Mouse (Mus musculus): ENCODE results near the gene Bicdl2. TPM values are rescaled to one million over a fixed set of nuclear protein-coding genes. Genes with fewer than 3 reads are reported as not detected.

Gene Bicdl2
- total RNA-seq, 2 experiments from 2014 or later, result not detected

DNA sequence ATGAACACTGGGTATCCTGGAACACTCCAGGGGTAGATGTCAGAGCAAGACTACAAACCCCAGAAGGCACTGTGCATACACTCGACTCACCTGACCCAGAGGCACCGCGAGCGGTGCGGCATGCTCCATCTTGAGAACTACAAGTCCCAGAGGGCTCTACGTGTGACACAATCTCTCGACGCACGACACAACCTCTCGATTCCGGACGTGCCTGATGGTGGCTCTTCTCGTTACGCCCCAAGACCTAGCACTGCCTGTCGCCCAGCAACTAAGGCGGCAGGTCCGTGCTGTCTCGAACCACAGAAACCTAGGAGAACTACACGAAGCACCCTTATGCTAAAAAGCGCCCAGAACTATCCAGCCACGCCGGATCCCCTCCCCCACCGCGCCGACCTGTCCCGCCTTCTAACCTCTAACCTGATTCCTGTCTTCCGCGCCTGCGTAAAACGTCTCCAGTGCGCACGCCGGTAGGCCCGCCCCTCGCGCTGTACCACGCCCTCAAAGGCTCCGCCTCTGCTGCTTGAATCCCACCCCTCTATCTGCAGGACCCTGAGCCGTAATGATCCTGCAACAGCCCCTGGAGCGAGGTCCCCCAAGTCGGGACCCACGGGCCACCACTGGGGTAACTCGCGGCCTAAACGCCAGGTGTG is 13.2 kb downstream of the Bicdl2 start, which contains the start of the genes Hcfc1r1 and Thoc6:
Gene Hcfc1r1, plus strand, starts transcription at position 173 of the 650 bp plus-strand sequence.
Gene Thoc6, minus strand, starts transcription at position 459 of the 650 bp plus-strand sequence.
- ATAC-seq (replicated peaks; ENCODE audit: low FRiP score, poor library complexity, severe bottlenecking), result peak; percentile 90

- no peak for ATAC-seq (replicated peaks; ENCODE audit: low FRiP score, poor library complexity, severe bottlenecking)
These were observed 14.1 kb downstream of the Bicdl2 start for GRCm38 (mm10) chr17:23674271-23674952.

DNA sequence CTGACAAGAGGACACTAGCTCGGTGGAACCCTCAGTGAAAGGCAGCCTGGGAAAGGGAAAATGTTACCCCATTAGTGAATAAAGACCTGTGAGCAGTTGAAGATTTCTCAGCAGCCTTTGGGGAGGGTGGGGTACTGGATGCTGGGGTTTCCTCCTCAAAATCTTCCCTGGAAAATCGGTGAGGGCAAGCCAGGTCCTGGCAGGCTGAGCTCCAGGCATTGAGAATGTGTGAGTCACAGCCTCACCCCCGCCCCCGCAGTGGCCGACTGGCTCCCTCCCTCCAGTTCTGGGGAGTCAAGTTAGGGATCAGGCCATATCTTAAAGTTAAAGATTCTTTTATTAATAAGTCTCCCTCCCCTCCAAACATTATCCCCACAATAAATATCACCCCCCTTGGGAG is 14.8 kb downstream of the Bicdl2 start:
- ATAC-seq (replicated peaks; ENCODE audit: low FRiP score, poor library complexity, severe bottlenecking), result no peak

- ATAC-seq (replicated peaks; ENCODE audit: low FRiP score, poor library complexity, severe bottlenecking), result no peak
These were observed 15.4 kb downstream of the Bicdl2 start for GRCm38 (mm10) chr17:23675564-23676281.

- ATAC-seq (replicated peaks; ENCODE audit: low FRiP score, poor library complexity, severe bottlenecking), result no peak
These were observed 16.2 kb downstream of the Bicdl2 start for GRCm38 (mm10) chr17:23676473-23677031.

GRCm38 (mm10) chr17:23677236-23677679 is 17.0 kb downstream of the Bicdl2 start, which contains the start of gene Tnfrsf12a:
Tnfrsf12a (minus strand) TSS chr17:23677468.
- ATAC-seq (replicated peaks; ENCODE audit: low FRiP score, poor library complexity, severe bottlenecking), result peak; percentile 61

DNA sequence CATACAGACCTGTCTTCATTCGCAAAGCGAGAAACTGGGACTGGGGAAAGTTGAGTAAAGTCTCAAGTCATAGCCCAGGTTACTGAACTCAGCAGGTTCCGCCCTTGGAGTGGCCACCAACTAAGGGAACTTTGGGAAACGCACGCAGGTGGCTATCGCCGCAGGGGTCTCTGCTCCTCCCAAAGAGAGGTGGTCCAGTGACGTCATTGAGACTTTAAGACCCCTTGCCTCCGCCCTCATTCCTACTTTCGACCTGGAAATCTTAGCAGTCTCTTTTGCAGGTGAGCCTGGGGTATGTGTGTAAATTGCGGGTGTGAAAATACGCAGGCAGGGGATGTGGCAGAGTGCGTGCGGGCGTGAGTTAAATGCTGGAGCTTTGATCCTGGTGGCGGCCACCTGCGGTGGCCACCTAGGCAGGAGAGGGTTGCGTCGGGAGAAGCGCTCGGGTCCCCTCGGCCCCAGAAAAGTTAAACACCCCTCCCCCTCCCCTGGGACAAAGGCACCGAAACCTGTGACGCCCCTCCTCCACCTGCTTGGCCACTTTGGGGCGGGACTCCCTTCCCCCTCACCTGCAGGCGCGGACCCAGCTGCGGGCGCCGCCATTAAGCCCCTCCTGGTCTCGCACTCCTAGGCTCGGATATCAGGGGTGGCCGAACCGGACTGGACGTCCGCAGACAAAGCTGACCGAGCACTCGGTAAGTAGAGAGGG is 19.0 kb downstream of the Bicdl2 start, which contains the start of gene Cldn6:
Gene Cldn6, plus strand, starts transcription at position 123 of the 709 bp plus-strand sequence.
- no peak for ATAC-seq (replicated peaks; ENCODE audit: low FRiP score, poor library complexity, severe bottlenecking)

DNA sequence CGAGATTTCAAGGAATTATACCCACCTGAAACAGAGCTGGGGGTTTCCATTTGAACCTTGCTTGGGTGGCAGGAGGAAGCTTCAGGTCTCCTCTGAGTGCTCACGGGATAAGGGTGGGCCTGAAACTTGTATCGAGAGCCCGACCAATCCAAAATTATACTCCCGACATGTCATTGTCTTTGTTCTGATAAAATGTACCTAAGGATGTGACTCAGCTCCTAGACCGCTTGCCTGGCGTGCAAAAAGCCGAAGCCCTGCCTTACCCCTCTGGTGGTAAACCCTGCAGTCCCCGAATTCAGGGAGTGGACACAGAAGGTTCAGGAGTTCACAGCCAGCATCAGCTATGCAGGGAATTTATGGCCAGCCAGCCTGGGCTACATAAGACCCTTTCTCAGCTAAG is 20.0 kb downstream of the Bicdl2 start:
- ATAC-seq (replicated peaks; ENCODE audit: low FRiP score, poor library complexity, severe bottlenecking), result no peak

DNA sequence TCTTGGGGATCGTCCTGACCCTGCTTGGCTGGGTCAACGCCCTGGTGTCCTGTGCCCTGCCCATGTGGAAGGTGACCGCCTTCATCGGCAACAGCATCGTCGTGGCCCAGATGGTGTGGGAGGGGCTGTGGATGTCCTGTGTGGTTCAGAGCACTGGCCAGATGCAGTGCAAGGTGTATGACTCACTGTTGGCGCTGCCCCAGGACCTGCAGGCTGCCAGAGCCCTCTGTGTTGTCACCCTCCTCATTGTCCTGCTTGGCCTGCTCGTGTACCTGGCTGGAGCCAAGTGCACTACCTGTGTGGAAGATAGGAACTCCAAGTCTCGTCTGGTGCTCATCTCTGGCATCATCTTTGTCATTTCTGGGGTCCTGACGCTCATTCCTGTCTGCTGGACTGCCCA is 20.8 kb downstream of the Bicdl2 start:
- no peak for ATAC-seq (replicated peaks; ENCODE audit: low FRiP score, poor library complexity, severe bottlenecking)

DNA sequence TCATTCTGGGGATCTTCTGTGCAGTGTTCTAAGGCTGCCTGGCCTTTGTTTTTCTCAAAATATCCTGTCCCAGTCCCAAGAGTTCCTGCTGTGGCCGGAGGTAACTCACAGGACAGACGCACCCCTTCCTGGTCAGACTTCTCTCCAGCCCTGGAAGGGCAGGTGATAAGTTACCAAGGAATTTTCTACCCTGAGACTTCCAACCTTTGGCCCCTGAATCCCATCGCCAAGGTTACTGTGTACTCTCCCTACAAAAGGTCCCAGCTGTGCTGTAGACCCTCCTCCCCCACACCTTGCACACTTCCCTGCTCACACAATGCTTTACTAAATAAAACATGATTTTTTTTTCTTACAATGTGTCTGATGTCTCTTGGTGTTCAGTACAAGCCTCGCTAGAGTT is 21.8 kb downstream of the Bicdl2 start:
- ATAC-seq (replicated peaks; ENCODE audit: low FRiP score, poor library complexity, severe bottlenecking), result no peak

GRCm38 (mm10) chr17:23682530-23682929 is 22.2 kb downstream of the Bicdl2 start:
- no peak for ATAC-seq (replicated peaks; ENCODE audit: low FRiP score, poor library complexity, severe bottlenecking)

GRCm38 (mm10) chr17:23683226-23683625 is 22.9 kb downstream of the Bicdl2 start:
- no peak; the same call in 1 of the 2 replicates for ATAC-seq (replicated peaks; ENCODE audit: low FRiP score, poor library complexity, severe bottlenecking)

DNA sequence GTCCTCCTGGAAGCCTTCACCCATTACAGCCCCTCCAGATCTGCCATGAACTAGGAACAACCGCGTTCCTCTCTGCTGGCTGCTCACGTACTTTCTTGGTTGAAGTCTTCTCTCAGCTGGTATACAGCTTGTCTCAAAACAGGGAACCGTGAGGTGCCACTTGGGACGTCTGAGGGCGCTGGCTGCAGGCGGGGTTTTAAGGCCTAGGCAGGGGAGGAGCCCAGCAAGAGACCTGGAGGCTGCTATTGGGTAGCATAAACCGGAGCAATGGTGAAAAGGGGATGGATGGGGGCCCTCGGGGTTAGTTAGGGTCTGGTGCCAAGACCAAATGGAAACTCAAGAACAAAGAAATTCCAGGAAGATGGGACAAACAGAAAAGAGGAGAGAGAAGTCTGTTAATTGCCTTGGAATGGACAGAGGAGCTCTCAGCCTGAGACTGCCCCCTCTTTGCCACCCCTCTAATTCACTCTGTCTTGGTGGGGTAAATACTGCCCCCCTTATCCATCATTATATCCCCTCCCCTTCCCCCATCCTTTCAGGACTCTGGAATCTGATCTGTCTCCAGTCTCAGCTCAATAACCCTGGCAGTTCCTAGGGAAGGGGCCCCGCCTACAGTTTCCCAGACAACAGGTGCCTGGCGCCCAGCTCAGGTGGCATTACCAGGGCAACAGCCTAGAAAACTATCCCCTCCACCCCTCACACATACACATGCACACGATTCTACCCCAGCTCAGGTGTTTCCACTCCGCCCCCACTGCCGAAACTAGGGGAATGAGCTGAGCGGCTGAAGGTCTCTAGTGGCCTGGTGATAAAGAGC is 23.8 kb downstream of the Bicdl2 start, which contains the start of gene Cldn9:
Gene Cldn9, minus strand, starts transcription at position 171 of the 817 bp plus-strand sequence.
- ATAC-seq (replicated peaks; ENCODE audit: low FRiP score, poor library complexity, severe bottlenecking), result no peak

DNA sequence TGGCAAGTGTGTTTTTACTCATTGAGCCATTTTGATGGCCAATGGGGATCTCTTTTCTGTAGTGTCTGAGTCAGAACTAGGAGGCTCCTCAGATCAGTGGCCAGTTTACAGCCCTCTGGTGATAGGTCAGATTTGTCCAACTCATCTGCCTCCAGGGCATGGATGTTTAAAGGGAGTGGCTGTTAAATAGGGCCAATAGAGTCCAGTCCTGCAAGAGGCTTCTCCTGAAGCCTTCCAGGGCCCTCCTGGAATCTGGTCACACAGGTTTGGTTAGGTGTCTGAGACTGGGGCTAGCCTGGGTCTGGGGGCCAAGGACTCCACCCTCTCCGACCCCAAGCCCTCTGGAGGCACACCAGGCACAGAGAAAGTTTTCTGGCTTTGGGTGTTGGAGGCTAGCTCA is 34.2 kb downstream of the Bicdl2 start:
- ATAC-seq (replicated peaks; ENCODE audit: low FRiP score, poor library complexity, severe bottlenecking), result no peak

- ATAC-seq (replicated peaks; ENCODE audit: low FRiP score, poor library complexity, severe bottlenecking), result no peak
These were observed 35.5 kb downstream of the Bicdl2 start for GRCm38 (mm10) chr17:23695801-23696200.

DNA sequence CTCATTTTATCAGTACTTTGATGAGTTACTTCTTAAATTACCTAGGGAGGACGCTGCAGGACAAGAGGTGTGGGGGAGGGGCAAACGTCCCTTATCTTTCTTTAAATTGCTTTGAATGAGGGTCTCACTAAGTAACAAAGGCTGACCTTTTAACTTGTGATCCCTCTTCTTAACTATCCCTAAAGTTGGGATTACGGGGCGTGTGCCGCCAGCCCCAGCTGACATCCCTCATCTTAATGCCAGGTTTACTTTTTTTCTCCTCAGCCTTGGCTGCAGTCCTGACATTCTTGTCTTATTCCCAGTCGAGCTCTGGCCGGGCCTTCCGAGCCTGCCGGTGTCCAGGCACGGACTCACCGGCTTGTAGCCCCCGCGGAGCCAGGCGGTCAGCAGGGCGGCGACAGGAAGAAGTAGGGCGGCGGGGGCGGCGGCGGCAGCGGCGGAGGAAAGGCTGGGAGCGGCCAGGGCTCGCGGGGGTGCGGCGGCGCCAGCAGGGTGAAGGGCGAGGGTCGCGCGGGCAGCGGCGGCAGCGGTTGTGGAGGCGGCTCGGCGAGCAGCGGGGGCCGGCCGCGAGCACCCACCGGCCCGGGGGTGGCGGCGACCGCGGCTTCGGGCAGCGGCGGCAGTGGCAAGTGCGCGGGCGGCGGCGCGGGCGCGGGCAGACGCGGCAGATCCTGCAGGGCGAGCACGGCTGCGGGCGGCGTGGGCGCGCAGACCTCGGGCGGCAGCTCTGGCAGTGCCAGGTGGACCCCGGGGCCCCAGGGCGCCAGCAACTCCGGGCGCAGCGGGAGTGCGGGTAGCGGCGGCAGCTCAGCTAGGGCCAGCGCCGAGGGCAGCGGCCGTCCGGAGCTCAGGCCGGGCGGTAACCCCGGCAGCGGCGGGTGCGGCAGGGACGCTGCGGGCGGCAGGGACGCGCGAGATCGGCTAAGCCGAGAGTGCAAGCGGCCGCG is 39.1 kb downstream of the Bicdl2 start:
- ATAC-seq (replicated peaks; ENCODE audit: low FRiP score, poor library complexity, severe bottlenecking), result peak; percentile 46; the same call in 1 of the 2 replicates

DNA sequence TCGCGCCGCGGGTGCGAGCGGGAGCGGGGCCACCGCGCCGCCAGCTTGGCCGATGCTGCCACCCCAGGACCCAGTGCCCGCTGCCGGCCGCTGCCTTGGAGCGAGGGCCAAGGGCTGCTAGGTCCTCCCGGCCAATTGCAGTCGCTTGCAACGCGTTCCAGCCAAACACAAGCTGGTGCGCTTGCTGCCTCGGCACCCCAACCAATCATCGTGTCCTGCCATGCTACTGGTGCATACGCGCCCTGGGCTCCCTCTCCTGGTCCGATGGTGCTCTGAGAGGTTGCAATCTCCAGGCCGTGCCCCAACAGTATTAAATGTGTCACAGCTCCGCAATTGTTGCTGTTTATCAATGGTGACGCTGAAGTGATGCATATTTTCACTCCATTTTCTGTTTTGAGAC is 39.8 kb downstream of the Bicdl2 start:
- ATAC-seq (replicated peaks; ENCODE audit: low FRiP score, poor library complexity, severe bottlenecking), result peak; percentile 84
